Mouse (Mus musculus) heart, adult 18-20 months (tissue): ENCODE data around the gene Mrps33. TPM values are rescaled to one million over a fixed set of nuclear protein-coding genes. Genes with fewer than 3 reads are reported as not detected.
A peak's percentile ranks its signal among the peaks of the same experiment; 100 is the strongest.

Experiments
- DNase-seq, 2 experiments: peaks; one replicate each; pipeline ENCODE4 v3.0.0; 2021 to 2022; ENCODE audit warnings: mixed read lengths in 1 of 2
- total RNA-seq, 2 experiments: library from RNA; stranded (reverse); gene quantifications; 2 replicates each; pipeline ENCODE4 v1.2.3; 2021

The Mrps33 gene
- total RNA-seq, 2 experiments from 2014 or later = 95.1 to 108 TPM

- DNase-seq = peak; percentile 25 to 43
Measured at GRCm38 (mm10) chr6:39780857-39781666, 29.7 kb downstream of the Mrps33 start.

- DNase-seq = no peak
Measured at GRCm38 (mm10) chr6:39778506-39778905, 32.3 kb downstream of the Mrps33 start.

GRCm38 (mm10) chr6:39776275-39776674 is 34.5 kb downstream of the Mrps33 start:
- DNase-seq = no peak

- DNase-seq = no peak
Measured at GRCm38 (mm10) chr6:39775029-39775428, 35.8 kb downstream of the Mrps33 start.

- no peak for DNase-seq
Measured at GRCm38 (mm10) chr6:39757229-39757628, 53.6 kb downstream of the Mrps33 start.

Other genes starting within 250 kb of the Mrps33 start
- 10 to 100 TPM; 13.1 to 13.6 TPM for gene Adck2, start 237.1 kb downstream of the Mrps33 start, total RNA-seq
- gene Gm42420, start 225.2 kb downstream of the Mrps33 start, total RNA-seq = 1 to 10 TPM in 1 of 2 experiments, not detected in 1; 1.7 TPM
- gene Ndufb2, start 218.4 kb downstream of the Mrps33 start, total RNA-seq = 100 to 1,000 TPM; 707 to 787 TPM
- gene Braf, start 85.5 kb downstream of the Mrps33 start, total RNA-seq = 10 to 100 TPM; 15.2 to 15.9 TPM
- under 1 TPM; 0.42 to 0.90 TPM for gene Tmem178b, start 62.3 kb upstream of the Mrps33 start, total RNA-seq